In the genomic region with DNA sequence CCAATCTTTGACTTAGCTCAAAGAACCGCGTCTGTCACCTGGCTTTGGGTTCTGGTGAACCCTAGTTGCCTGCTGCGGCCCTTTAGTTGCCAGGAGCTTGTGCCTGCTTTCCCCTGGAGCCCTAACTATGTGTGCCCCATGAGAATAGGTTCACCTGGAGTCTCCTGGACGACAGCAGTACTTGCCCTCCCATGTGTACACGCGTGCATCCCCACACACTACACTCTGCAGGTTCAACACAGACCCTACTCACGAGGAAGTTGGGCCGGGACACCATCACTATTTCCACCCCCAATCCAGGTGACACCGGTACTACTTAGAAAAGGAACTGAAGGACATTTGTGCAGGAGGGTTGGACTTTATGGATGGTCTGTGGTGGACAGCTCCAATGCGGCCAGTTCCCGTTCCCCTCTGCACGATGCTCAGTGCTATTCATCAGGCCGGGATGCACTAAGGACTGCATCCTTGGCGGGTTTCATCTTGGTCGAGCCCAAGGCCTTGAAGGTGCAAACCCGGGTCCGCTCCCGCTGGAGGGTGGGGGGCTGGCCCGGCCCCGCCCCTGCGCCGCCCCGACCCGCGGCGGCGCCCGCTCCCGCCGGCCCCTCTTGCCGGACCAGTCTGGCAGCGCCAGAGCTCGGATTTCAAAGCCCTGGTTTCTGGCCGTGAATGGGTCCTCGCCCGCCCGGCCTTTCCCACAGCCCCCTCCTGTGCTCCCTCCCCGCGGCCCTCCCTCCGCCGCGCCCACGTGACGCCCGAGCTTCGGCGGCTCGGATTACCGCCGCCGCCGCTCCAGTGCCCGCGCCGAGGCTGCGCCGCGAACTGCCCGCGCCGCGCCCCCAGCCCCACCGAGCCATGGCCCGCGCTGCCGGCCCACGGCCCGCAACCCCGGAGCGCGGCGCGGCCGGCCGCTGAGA, we compare ENCODE assay signal across 8 mouse cellular contexts. TPM values are rescaled to one million over a fixed set of nuclear protein-coding genes. Genes with fewer than 3 reads are reported as not detected.
A peak's percentile ranks its signal among the peaks of the same experiment; 100 is the strongest.
DNase-seq lines count a peak whose midpoint lies in the region; ATAC-seq lines count a peak whose summit lies in the region.

A gene (plus strand): TSS at position 792 of the 914 bp plus-strand sequence.

- H3K27me3 ChIP-seq in hindbrain, embryonic 14.5 days (ENCODE audit: control insufficient read depth, insufficient read depth, low read length), result no peaks in the 10 kb centered on the region

- H3K9me3 ChIP-seq in hindbrain, embryonic 14.5 days (ENCODE audit: control insufficient read depth, low read length), result no peaks in the 10 kb centered on the region

- H3K4me2 ChIP-seq in hindbrain, embryonic 14.5 days (replicated peaks), result peak within 1 kb of the TSS; percentile 75

- peaks cover 14% of the 10 kb centered on the region for H3K36me3 ChIP-seq in hindbrain, embryonic 14.5 days (replicated peaks; ENCODE audit: control insufficient read depth, insufficient read depth)

- H3K4me1 ChIP-seq in hindbrain, embryonic 14.5 days (replicated peaks; ENCODE audit: control insufficient read depth, insufficient read depth, low read length), result peaks cover 69% of the 10 kb centered on the region

- peak; percentile 76 for ATAC-seq in hindbrain, embryonic 14.5 days (ENCODE audit: low FRiP score)
- ATAC-seq in megakaryocyte progenitor cell, adult 5-6 weeks (replicated peaks; ENCODE audit: poor library complexity), result 0 out of 2 replicates have a peak, but pooled peaks have one; percentile 9

- peak within 1 kb of the TSS; percentile 96 for H3K27ac ChIP-seq in hindbrain, embryonic 14.5 days

- peak within 1 kb of the TSS; percentile 68 for H3K4me3 ChIP-seq in hindbrain, embryonic 14.5 days (replicated peaks; ENCODE audit: low read length)

- peak; percentile 91 for DNase-seq in ZHBTc4 (ENCODE audit: low read depth, low spot score)
- peak; percentile 88 to 92 for DNase-seq in cerebellum, postnatal 10 days
- peak; percentile 82 for DNase-seq in gastrocnemius, adult 18-20 months (ENCODE audit: low spot score)
- DNase-seq in hindbrain, embryonic 14.5 days (ENCODE audit: low spot score), result peak; percentile 82
- peak in 1 of 2 experiments; percentile 73 for DNase-seq in left cerebral cortex, adult 8-10 months (ENCODE audit: low spot score in 2 of 2)
- DNase-seq in skeletal muscle tissue, adult 2 months (ENCODE audit: low read depth, low spot score), result peak; percentile 79
- no peak for DNase-seq in spleen, adult 12 weeks (ENCODE audit: low spot score)

- peak within 1 kb of the TSS; percentile 98 for H3K9ac ChIP-seq in hindbrain, embryonic 14.5 days

- 4% methylated on average over 56 of the region's 75 CpGs for WGBS in hindbrain, embryonic 14.5 days

RNA-seq across cellular contexts. Expression of the gene that starts here (rescaled TPM):
- 100 to 1,000 TPM; 104 to 126 TPM for total RNA-seq in gastrocnemius, adult 18-20 months (2021)
- 32.9 and 36.3 TPM in 2 replicates for polyA plus RNA-seq in hindbrain, embryonic 14.5 days (2014; fragmentation: Nextera tagmentation; extraction: Ambion mirVana)
- total RNA-seq in left cerebral cortex, adult 8-10 months (2022), result 100 to 1,000 TPM; 206 to 236 (median 215) TPM
- 0.27 TPM in 1 of 2 replicates, not detected in the other for total RNA-seq in megakaryocyte progenitor cell, adult 5-6 weeks (2015)
- 1.7 TPM in 1 of 2 replicates, not detected in the other for total RNA-seq in megakaryocyte progenitor cell, adult 5-6 weeks (2017)

Comparison
In these comparisons a context has a peak if more than half of its experiments do, and no peak if none do; other contexts are left out.
1. RNA of the gene that starts here (total RNA-seq): 206 to 236 TPM in left cerebral cortex, adult 8-10 months and 104 to 126 TPM in gastrocnemius, adult 18-20 months; 0.27 to 1.7 TPM in megakaryocyte progenitor cell, adult 5-6 weeks; every median in the first group is over 10 times any median in the second.